Mouse (Mus musculus) CD4-positive naive resting alpha-beta T cell, adult 57 days (primary cell): Measurements from ENCODE around the gene Hist1h3a. TPM values are rescaled to one million over a fixed set of nuclear protein-coding genes. Genes with fewer than 3 reads are reported as not detected.

Source experiments
- total RNA-seq: library from RNA; stranded (reverse); gene quantifications from one replicate; pipeline ENCODE4 v1.2.4, GENCODE M21; 2023

The Hist1h3a gene
- 100 TPM for total RNA-seq

GRCm38 (mm10) chr13:23761871-23762821 is at the start of gene Hist1h3a:
Gene Hist1h3a (minus strand): TSS chr13:23762386.

GRCm38 (mm10) chr13:23806422-23807052 is 44.4 kb upstream of the Hist1h3a start, which contains the start of gene Slc17a2:
Gene Slc17a2 (plus strand): TSS chr13:23806993.

GRCm38 (mm10) chr13:23769613-23770012 is 7.4 kb upstream of the Hist1h3a start, which contains the start of gene Trim38:
Gene Trim38 (plus strand): TSS chr13:23769913.

DNA sequence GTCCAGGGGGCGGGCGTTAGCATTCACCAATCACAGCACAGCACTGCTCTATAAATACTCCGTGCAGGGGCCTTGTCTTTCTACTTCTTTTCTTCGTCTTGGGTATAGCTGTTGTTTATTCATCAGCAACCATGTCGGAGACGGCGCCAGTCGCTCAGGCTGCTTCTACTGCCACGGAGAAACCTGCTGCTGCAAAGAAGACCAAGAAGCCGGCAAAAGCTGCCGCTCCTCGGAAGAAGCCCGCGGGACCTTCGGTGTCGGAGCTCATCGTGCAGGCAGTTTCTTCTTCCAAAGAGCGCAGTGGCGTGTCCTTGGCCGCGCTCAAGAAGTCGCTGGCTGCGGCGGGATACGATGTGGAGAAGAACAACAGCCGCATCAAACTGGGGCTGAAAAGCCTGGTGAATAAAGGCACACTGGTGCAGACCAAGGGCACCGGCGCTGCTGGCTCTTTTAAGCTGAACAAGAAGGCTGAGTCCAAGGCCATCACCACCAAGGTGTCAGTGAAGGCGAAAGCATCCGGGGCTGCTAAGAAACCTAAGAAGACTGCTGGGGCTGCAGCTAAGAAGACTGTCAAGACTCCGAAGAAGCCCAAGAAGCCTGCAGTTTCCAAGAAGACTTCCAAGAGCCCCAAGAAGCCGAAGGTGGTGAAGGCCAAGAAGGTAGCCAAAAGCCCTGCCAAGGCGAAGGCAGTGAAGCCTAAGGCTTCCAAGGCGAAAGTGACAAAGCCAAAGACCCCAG is 1.6 kb upstream of the Hist1h3a start, which contains the start of gene Hist1h1a:
Gene Hist1h1a, plus strand, starts transcription at position 81 of the 738 bp plus-strand sequence.

DNA sequence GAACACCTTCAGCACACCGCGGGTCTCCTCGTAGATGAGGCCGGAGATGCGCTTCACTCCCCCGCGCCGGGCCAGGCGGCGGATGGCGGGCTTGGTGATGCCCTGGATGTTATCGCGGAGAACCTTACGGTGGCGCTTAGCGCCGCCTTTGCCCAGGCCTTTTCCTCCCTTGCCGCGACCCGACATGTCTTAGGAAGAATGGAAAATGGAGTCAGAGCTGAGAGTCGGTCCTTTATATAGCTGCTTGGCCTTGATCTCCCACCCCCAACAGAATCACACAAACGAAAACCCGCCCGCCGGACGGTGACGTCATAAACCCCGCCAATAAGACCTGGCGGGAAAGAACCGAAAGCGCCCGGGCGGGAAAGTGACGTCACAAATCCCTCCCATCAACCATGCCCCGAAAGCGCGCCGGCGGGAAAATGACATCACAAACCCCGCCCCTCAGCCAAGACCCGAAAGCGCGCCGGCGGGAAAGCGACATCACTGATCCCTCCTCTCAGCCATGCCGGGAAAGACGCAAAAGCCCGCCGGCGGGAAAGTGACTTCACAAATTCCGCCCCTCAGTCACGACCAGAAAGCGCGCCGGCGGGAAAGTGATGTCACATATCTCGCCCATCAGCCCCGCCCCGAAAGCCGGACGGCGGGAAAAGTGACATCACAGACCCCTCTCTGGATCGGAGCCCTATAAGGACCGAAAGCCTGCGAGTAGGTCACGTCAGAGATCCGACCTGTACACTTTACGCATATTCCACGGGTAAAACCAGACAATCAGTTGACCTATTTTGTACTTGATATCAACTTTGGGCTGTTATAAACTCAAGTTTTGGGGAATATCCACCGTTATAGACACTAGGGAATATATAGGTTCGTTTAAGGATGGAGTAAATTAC is 968 bp downstream of the Hist1h3a start, which contains the start of gene Hist1h4a:
Gene Hist1h4a, minus strand, starts transcription at position 259 of the 893 bp plus-strand sequence.

DNA sequence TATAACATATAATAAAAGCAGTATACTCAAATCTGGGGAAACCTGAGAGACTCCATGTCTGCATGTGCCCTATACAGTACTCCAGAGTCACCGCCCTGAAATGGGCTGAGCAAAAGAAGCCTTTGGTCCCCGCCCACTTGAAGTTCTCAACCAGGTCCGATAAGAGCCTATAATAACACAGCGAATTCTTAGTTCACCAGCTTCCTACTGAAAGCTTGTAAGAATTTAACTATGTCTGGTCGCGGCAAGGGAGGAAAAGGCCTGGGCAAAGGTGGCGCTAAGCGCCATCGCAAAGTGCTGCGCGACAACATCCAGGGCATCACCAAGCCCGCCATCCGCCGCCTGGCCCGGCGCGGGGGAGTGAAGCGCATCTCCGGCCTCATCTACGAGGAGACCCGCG is 5.4 kb downstream of the Hist1h3a start, which contains the start of gene Hist1h4b:
Gene Hist1h4b, plus strand, starts transcription at position 224 of the 400 bp plus-strand sequence.

GRCm38 (mm10) chr13:23752067-23752741 is 10.0 kb downstream of the Hist1h3a start, which contains the start of gene Hist1h3b:
Gene Hist1h3b (plus strand): TSS chr13:23752267.

GRCm38 (mm10) chr13:23750839-23751477 is 11.2 kb downstream of the Hist1h3a start, which contains the start of gene Hist1h2ab:
Gene Hist1h2ab (plus strand): TSS chr13:23751126.

DNA sequence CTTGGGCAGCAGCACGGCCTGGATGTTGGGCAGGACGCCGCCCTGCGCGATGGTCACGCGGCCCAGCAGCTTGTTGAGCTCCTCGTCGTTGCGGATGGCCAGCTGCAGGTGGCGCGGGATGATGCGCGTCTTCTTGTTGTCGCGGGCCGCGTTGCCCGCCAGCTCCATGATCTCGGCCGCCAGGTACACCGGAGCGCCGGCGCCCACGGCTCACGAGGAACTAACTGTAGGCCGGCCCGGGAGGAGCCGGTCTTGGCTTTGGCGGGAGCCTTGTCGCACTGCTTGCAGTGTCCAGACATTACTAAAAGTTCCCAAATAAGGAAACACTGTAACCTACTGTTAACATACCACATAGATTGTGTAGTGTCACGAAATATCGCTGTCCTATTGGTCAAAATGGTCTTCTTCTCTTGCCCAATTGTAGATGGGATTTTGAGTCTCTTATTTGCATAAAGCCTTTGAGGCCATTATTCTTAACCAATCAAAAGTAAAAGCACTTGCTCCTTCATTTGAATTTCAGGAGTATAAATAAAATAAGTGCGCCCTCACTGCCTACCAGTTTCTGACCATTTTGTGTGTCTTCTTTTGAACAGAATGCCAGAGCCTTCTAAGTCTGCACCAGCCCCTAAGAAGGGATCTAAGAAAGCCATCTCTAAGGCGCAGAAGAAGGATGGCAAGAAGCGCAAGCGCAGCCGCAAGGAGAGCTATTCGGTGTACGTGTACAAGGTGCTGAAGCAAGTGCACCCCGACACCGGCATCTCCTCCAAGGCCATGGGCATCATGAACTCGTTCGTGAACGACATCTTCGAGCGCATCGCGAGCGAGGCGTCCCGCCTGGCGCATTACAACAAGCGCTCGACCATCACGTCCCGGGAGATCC is 15.7 kb downstream of the Hist1h3a start, which contains the start of gene Hist1h2bb:
Gene Hist1h2bb, plus strand, starts transcription at position 534 of the 880 bp plus-strand sequence.

GRCm38 (mm10) chr13:23745381-23746161 is 16.6 kb downstream of the Hist1h3a start, which contains the start of gene Hist1h3c:
Gene Hist1h3c (minus strand): TSS chr13:23745602.

DNA sequence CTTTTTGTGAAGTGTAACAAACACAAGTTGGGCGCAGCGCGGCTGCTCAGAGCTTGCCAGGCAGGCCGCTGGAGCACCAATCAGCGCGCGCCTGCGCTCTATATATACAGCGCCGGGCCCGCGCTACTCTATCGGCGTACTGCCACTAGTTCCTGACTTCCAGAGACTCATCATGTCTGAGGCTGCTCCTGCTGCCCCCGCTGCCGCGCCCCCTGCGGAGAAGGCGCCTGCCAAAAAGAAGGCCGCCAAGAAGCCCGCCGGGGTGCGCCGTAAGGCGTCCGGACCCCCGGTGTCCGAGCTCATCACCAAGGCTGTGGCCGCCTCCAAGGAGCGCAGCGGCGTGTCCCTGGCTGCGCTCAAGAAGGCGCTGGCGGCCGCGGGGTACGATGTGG is 23.5 kb downstream of the Hist1h3a start, which contains the start of gene Hist1h1c:
Gene Hist1h1c, plus strand, starts transcription at position 132 of the 392 bp plus-strand sequence.

Other genes starting within 250 kb of the Hist1h3a start
- gene Hist1h4h, start 231.3 kb downstream of the Hist1h3a start, total RNA-seq: 194 TPM
- 10.1 TPM for gene Hist1h2af, start 228.5 kb downstream of the Hist1h3a start, total RNA-seq
- gene Hist1h3g, start 227.0 kb downstream of the Hist1h3a start, total RNA-seq: not detected
- gene Hist1h2bh, start 219.0 kb downstream of the Hist1h3a start, total RNA-seq: 4.1 TPM
- gene Hist1h3f, start 218.3 kb downstream of the Hist1h3a start, total RNA-seq: 49.5 TPM
- 34.0 TPM for gene Hist1h4f, start 210.7 kb downstream of the Hist1h3a start, total RNA-seq
- 5.9 TPM for gene Hist1h1d, start 209.1 kb downstream of the Hist1h3a start, total RNA-seq
- gene Hist1h3e, start 200.0 kb downstream of the Hist1h3a start, total RNA-seq: 112 TPM
- 7.7 TPM for gene Hist1h2ae, start 191.2 kb downstream of the Hist1h3a start, total RNA-seq
- gene Hist1h2bg, start 191.0 kb downstream of the Hist1h3a start, total RNA-seq: 132 TPM
- 76.2 TPM for gene Hist1h2bf, start 188.2 kb downstream of the Hist1h3a start, total RNA-seq
- 2.4 TPM for gene Hist1h2ad, start 188.0 kb downstream of the Hist1h3a start, total RNA-seq
- gene Hist1h3d, start 186.6 kb downstream of the Hist1h3a start, total RNA-seq: 2.3 TPM
- 124 TPM for gene Hist1h4d, start 180.8 kb downstream of the Hist1h3a start, total RNA-seq
- gene Hist1h2be, start 141.3 kb downstream of the Hist1h3a start, total RNA-seq: 10.8 TPM
- gene Hist1h1e, start 139.8 kb downstream of the Hist1h3a start, total RNA-seq: 135 TPM
- 8.0 TPM for gene Hist1h2ac, start 78.4 kb downstream of the Hist1h3a start, total RNA-seq
- gene Hist1h2bc, start 78.2 kb downstream of the Hist1h3a start, total RNA-seq: 12.8 TPM
- gene Hist1h1t, start 66.6 kb downstream of the Hist1h3a start, total RNA-seq: not detected
- gene Hist1h4c, start 63.9 kb downstream of the Hist1h3a start, total RNA-seq: 109 TPM
- 4.6 TPM for gene Hfe, start 51.5 kb downstream of the Hist1h3a start, total RNA-seq
- 627 TPM for gene Hist1h1c, start 23.6 kb downstream of the Hist1h3a start, total RNA-seq
- gene Hist1h3c, start 16.8 kb downstream of the Hist1h3a start, total RNA-seq: 6.9 TPM
- gene Hist1h2bb, start 15.7 kb downstream of the Hist1h3a start, total RNA-seq: 12.3 TPM
- gene Hist1h2ab, start 11.3 kb downstream of the Hist1h3a start, total RNA-seq: 12.8 TPM
- gene Hist1h3b, start 10.1 kb downstream of the Hist1h3a start, total RNA-seq: 15.6 TPM
- gene Hist1h4b, start 5.4 kb downstream of the Hist1h3a start, total RNA-seq: 29.3 TPM
- gene Hist1h4a, start 1.2 kb downstream of the Hist1h3a start, total RNA-seq: 93.4 TPM
- gene Hist1h1a, start 1.3 kb upstream of the Hist1h3a start, total RNA-seq: 22.0 TPM
- gene Trim38, start 7.5 kb upstream of the Hist1h3a start, total RNA-seq: not detected
- not detected for gene Slc17a2, start 44.6 kb upstream of the Hist1h3a start, total RNA-seq
- gene Slc17a3, start 77.0 kb upstream of the Hist1h3a start, total RNA-seq: not detected
- not detected for gene Slc17a1, start 105.4 kb upstream of the Hist1h3a start, total RNA-seq
- not detected for gene Slc17a4, start 152.6 kb upstream of the Hist1h3a start, total RNA-seq
- not detected for gene Hist1h2ba, start 171.8 kb upstream of the Hist1h3a start, total RNA-seq
- gene Hist1h2aa, start 172.1 kb upstream of the Hist1h3a start, total RNA-seq: not detected
- not detected for gene Scgn, start 228.8 kb upstream of the Hist1h3a start, total RNA-seq